Mouse (Mus musculus): Measurements from ENCODE around the gene Hmgcr.

Gene Hmgcr

GRCm38 (mm10) chr13:96670406-96671077 is at the start of gene Hmgcr:
Gene Hmgcr (minus strand): TSS chr13:96670936.
- peak; percentile 99 for DNase-seq (ENCODE audit: low spot score in 2 of 2)

DNA sequence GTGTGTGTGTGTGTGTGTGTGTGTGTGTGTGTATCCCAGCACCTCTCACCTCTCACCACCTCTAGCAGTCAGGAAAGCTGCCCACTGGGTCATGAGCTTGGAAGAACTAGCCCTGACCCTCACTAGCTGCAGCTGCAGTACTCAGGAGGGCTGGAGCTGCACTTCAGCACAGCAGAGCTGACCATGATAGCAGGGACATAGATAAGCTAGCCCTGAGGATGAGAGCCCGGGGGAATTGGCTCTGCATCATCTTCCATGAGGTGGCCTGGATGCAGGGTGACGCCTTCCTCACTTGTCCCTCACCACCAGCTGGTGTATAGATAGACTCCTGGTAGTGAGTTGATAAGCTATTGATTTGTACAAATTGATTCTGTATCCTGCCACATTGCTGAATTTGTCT is 49.3 kb upstream of the Hmgcr start:
- no peak for DNase-seq (ENCODE audit: low spot score in 2 of 2)

DNA sequence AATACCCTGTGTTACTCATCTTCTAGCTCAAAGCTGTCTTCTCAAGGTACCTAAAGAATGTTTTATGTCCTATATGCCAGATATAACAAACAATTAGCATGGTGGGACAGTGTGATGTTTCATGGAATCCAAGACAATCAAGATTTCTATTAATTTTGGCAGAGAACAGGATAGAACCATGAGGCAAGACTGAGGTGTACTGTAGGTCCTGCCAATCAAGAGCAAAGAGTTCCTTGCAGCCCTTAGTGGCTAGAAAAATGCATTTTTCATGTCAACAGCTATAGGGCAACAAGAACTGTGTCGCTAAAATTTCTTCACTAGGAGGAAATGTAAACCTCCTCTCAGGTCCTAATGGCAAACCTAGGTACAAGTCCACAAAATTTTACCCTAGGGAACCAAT is 47.1 kb upstream of the Hmgcr start:
- DNase-seq (ENCODE audit: low spot score in 2 of 2), result no peak

DNA sequence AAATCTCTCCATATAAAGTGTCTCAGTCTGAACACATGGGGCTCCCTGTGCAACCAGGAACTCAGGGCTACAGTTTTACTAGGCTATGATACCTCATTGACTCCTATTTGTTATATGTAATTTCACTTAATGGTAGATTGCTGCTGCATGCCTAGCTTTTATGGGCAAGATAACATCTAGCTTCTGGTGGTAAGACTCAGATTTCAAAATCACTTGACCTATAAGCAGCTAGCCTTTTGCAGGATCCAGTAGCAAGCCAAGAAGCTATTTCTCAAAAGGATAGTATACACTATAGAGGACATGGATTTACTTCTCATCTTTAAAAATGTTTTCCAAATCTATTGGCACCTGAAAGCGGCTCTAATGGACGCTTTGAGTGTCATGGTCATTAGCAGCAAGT is 45.6 kb upstream of the Hmgcr start:
- DNase-seq (ENCODE audit: low spot score in 2 of 2), result no peak

DNA sequence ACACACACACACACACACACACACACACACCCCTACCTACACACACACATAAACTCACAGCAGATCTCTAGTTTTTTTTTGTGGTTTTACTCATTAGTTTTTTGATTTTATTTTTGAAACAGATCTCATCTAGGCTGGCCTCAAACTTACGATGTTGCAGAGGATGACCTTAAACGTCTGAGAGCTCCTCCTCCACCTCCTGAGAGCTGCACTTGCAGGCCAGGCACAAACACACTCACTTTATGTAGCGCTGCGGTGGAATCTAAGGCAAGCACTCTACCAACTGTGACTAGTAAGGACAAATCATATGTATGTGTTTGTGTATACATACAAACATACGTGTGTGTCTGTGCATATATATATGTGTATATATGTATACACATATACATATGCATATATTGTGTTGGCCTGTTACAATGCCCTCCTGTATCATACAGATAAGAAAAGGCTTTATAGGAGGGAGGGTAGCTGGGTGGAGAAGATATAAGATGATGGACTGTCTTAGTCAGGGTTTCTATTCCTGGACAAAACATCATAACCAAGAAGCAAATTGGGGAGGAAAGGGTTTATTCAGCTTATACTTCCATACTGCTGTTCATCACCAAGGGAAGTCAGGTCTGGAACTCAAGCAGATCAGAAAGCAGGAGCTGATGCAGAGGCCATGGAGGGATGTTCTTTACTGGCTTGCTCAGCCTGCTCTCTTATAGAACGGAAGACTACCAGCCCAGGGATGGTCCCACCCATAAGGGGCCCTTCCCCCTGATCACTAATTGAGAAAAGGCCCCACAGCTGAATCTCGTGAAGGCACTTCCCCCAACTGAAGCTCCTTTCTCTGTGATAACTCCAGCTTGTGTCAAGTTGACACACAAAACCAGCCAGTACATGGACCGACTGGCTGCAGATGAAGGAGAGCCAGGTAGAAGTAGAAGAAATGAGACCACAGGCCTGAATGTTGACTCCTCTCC is 38.8 kb upstream of the Hmgcr start:
- DNase-seq (ENCODE audit: low spot score in 2 of 2), result no peak

DNA sequence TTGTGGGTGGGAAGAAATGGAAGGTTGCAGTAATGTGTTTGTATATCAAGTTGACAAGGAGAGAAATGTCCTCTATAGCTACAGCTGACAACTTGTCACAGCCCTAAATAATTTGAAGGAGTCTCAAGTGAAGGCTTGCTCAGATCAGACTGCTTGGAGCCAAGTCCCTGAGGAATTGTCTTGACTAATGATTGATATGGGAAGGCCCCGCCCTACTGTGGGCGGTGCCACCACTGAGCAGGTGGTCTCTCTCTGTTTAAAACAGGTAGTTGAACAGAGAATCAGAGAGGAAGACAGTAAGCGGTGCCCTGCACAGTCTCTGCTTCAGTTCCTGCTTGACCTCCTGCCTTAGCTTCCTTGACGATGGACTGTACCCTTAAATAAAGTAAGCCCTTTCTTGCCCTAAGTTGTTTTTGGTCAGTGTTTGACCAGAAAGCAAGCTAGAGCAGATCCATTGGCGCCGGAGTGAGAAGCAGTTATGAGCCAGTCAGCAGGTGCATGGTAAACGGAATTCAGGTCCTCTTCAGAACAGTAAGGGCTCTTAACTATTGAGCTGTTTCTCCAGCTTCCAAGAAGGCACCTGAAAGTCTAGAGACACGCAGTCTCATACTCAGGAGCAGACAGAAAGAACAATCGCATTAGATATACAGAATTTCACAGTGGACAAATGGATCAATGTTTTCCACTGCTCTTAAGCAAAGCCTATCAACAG is 32.0 kb upstream of the Hmgcr start:
- DNase-seq (ENCODE audit: low spot score in 2 of 2), result no peak

DNA sequence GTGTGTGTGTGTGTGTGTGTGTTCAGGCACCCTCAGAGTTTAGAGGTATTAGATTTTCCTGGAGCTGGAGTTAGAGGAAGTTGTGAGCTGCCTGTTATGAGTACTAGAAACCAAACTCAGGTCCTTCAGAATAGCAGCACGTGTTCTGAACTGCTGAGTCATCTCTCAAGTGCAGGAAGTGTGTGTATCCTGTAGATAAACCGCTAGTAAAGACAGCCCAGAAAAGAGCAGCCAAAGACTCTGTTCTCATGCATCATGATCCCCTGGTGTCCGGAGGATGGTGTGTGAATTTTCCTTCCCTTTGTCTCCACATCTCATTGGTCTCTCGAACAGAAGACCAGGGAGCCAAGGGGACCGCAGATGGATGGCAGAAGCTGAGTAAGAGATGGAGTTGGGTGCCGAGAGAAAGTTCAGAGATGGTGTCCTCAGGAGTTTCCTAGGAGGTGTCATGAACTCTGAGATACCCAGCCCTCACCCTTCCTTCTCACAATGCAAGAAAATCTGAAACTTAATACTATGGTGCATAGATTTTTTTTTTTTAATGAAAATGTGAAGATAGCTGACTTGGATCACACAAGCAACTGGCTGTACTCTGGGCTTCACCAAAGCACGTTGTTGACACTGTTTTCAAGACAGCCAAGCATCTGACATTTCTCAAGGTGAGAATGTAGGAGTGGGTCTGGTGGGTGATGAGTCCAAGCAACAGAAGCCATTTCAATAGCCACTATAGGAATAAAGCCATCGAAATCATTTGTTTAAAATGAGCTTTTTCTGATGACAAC is 27.3 kb upstream of the Hmgcr start:
- DNase-seq (ENCODE audit: low spot score in 2 of 2), result no peak

DNA sequence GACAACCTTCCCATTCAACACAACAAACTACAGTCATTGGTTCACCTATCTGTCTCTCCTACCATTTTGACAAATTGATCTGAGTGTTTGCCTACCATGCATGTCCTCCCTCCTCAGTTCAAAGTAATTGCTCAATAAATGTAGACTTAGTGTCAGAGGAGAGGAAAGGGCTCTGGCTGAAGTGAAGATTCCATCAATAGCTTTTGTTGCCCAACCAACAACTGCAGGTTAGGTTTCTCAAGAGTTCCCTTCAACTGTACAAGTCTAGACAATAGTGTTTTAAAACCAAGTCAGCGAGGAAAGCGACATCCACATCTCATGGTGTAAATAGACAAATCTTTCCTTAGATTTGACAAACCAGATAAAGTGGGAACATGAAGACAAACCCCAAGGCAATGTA is 24.7 kb upstream of the Hmgcr start:
- DNase-seq (ENCODE audit: low spot score in 2 of 2), result no peak

DNA sequence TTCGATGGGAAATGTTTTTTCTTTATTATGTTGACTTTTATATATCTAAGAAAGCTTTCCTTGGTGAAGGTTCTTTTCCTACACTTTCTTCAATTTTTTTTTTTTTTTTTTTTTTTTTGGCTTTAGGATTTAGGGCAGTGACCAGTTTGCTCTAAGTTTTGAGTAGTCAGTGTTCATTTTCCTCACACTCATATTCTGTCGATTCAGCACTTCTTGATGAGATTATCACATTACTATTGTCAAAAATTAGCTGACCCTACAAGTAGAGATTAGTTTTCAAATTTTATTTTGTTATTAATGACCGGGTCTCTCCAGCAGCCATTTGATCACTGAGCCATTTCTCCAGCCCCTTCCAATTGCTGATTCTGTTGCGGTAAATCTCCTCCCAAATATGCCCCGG is 19.2 kb upstream of the Hmgcr start:
- DNase-seq (ENCODE audit: low spot score in 2 of 2), result no peak

- peak in 1 of 2 experiments; percentile 32 for DNase-seq (ENCODE audit: low spot score in 2 of 2)
Measured at GRCm38 (mm10) chr13:96687261-96687660, 16.5 kb upstream of the Hmgcr start.

- peak in 1 of 2 experiments; percentile 47 for DNase-seq (ENCODE audit: low spot score in 2 of 2)
Measured at GRCm38 (mm10) chr13:96684779-96685178, 14.0 kb upstream of the Hmgcr start.

DNA sequence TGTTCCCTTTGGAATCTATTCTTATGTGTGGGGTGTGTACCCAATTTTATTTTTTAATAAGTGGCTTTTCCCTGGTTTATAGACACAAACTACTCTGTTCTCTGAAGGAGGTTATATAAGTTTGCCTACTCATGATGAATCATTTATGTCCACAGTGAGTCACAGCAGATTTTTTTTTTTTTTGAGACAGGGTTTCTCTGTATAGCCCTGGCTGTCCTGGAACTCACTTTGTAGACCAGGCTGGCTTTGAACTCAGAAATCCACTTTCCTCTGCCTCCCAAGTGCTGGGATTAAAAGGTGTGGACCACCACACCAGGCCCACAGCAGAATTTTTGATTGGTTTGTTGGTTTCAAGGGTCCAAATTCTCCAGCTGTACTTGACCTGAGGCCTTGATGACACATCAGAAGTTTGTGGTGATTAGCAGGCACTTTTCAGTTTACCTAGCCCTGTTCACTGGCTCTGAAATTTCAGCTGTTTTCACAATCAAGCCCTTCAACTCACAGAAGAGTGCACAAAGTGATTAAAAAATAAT is 10.4 kb upstream of the Hmgcr start:
- no peak for DNase-seq (ENCODE audit: low spot score in 2 of 2)

DNA sequence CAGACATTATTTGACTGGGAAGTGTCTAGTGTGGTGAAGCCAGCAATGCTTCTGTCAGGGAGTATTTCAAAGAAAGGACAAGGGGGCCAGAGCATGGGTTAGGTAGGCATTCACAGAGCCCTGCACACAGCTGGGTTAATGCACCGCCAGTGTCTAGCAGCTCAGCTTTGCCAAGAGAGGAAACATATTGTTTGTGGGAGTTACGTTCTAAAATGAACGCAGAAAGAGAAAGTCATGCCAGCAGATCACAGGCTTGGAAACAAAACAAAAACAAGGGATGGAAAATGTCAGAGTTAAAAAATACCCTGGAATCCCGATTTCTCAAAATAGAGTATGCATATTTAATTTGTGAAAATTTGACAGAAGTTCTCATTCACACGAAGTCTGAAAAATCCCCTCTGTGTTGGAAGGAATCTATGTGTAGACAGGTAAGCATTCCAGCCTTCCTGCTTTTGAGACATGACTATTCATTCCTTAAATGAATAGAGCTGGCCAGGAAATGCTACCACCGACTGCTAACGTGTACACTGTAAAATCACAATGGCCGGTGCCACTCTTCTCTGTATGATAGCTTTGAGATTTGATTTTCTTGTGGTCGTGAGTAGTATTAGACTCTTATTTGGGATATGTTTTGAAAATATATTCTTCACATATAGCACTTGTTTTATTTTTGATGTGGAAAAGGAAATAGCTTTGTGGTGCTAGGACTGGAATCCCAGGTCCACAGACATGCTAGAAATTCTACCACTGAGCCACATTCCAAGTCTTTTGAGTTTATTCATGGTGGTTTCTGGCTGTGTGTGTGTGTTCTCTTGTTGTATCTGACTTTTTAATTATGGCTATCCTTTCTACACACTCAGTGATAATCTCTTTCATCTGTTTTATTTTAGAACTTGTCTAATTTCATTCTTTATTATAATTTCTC is 9.7 kb upstream of the Hmgcr start:
- peak; percentile 65 to 69 for DNase-seq (ENCODE audit: low spot score in 2 of 2)

GRCm38 (mm10) chr13:96678616-96679015 is 7.9 kb upstream of the Hmgcr start:
- no peak for DNase-seq (ENCODE audit: low spot score in 2 of 2)

GRCm38 (mm10) chr13:96677071-96677470 is 6.3 kb upstream of the Hmgcr start:
- DNase-seq (ENCODE audit: low spot score in 2 of 2), result no peak

DNA sequence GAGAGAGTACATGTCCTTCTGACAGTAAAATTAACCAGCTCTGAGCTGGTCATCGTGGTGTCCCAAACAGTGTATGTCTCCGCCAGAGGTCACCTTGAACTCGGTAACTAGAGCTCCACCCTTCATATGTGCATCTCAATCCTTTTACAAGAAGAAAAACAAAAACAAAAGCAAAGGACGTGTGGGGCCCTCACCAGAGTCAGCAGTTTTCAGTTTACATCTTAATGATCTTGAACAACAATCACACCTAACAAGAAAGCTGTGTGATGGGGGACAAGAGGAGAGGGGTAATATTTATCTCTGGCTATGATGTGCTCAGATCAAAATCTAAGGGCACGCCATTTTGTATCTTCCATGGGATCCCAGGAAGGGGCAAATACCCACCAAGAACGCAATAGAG is 5.0 kb upstream of the Hmgcr start:
- no peak for DNase-seq (ENCODE audit: low spot score in 2 of 2)

DNA sequence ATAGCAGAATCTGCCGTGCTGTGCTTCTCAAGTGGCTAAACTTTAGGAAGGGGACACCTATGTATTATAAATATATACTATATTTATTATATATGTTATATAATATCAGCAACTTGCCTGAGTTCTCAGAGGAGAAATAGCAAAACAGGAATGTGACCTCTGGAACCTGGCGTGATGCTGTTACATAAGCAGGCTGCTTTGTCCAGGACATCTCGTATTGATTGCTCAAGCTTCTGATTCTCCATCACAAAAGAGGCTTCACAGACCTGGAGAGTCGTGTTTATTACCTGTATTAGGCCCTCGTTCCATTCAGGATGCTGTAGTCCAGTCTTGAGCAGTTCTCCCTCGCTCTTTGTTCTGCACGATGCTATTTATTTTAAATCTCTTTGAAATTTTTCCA is 3.1 kb upstream of the Hmgcr start:
- no peak for DNase-seq (ENCODE audit: low spot score in 2 of 2)

DNA sequence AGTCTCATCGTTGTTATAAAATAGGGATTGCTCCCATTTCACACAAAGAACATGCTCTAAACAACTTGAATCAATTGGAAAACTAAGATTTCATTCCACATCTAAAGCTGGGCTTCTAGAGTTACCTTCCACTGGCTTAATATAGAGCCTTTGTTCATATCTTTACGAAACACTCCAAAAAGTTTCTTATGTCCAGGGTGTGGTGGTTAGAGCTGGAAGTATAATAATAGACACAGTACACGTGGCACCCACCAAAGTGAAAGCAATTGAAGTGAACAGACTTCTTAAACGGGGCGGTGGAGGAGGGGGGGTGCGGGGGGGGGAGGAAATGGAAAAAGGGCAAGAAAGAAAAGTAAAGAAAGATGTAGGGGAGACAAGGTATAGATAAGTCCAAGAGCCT is 1.5 kb upstream of the Hmgcr start:
- no peak for DNase-seq (ENCODE audit: low spot score in 2 of 2)

DNA sequence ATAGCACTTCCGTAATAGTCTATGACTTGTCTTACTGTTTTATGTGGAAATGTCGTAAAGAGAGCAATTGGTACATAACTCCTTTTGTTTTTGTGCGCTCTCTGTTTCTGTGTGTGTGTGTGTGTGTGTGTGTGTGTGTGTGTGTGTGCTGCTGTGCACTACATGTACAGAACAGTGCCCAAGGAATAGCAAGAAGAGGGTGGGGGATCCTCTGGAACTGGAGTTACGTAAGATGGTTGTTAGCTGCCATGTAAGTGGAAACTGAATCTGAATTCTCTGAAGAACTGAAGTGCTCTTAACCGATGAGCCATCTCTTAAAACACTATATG is 1.1 kb upstream of the Hmgcr start:
- DNase-seq (ENCODE audit: low spot score in 2 of 2), result no peak
